Comparison of ENCODE assay signal across 8 mouse cellular contexts in genomic region chr3:134240718-134241025, GRCm38 (mm10). TPM values are rescaled to one million over a fixed set of nuclear protein-coding genes. Genes with fewer than 3 reads are reported as not detected.
DNase-seq lines count a peak whose midpoint lies in the region; ATAC-seq lines count a peak whose summit lies in the region.

No protein-coding gene starts in this region.

- no peaks in the 10 kb centered on the region for H3K9me3 ChIP-seq in kidney, embryonic 16.5 days (ENCODE audit: low read length)
- H3K9me3 ChIP-seq in embryonic facial prominence, embryonic 11.5 days (replicated peaks; ENCODE audit: control insufficient read depth, low read length) = no peaks in the 10 kb centered on the region
- no peaks in the 10 kb centered on the region for H3K9me3 ChIP-seq in hindbrain, embryonic 13.5 days
- no peaks in the 10 kb centered on the region for H3K9me3 ChIP-seq in midbrain, embryonic 15.5 days

- WGBS in kidney, embryonic 16.5 days = 7% methylated on average over 6 of the region's 6 CpGs
- 6% methylated on average over 6 of the region's 6 CpGs for WGBS in embryonic facial prominence, embryonic 11.5 days
- WGBS in hindbrain, embryonic 13.5 days = 0% methylated on average over 6 of the region's 6 CpGs
- under 1% methylated on average over 6 of the region's 6 CpGs for WGBS in midbrain, embryonic 15.5 days

- intact Hi-C loops in left cerebral cortex, postnatal 36 days (cut with DNase I) = loop anchor here (10.0 kb wide), 1 partner anchor 926 kb away; the partner anchor contains the start of gene Ppa2

- H3K4me2 ChIP-seq in kidney, embryonic 16.5 days (replicated peaks; ENCODE audit: low read depth, low read length) = peak overlapping the region; percentile 96
- H3K4me2 ChIP-seq in embryonic facial prominence, embryonic 11.5 days (ENCODE audit: low read depth, low read length) = peak overlapping the region; percentile 85
- H3K4me2 ChIP-seq in hindbrain, embryonic 13.5 days = peak overlapping the region; percentile 62
- peak overlapping the region; percentile 81 for H3K4me2 ChIP-seq in midbrain, embryonic 15.5 days

- ATAC-seq in kidney, embryonic 16.5 days (ENCODE audit: low FRiP score, low TSS enrichment) = 0 out of 2 replicates have a peak, but pooled peaks have one; percentile 10
- ATAC-seq in embryonic facial prominence, embryonic 11.5 days (replicated peaks; ENCODE audit: insufficient number of reproducible peaks, low FRiP score, low TSS enrichment, low read depth) = no peak
- ATAC-seq in hindbrain, embryonic 13.5 days (ENCODE audit: low FRiP score) = no peak
- no peak for ATAC-seq in midbrain, embryonic 15.5 days (replicated peaks)

- H3K27me3 ChIP-seq in kidney, embryonic 16.5 days (ENCODE audit: insufficient read depth, low read length) = no peaks in the 10 kb centered on the region
- no peaks in the 10 kb centered on the region for H3K27me3 ChIP-seq in embryonic facial prominence, embryonic 11.5 days (ENCODE audit: control insufficient read depth, insufficient read depth, low read length)
- no peaks in the 10 kb centered on the region for H3K27me3 ChIP-seq in hindbrain, embryonic 13.5 days
- H3K27me3 ChIP-seq in midbrain, embryonic 15.5 days (replicated peaks) = no peaks in the 10 kb centered on the region

- peaks cover 12% of the 10 kb centered on the region for H3K4me1 ChIP-seq in kidney, embryonic 16.5 days (ENCODE audit: insufficient read depth, low read length)
- no peaks in the 10 kb centered on the region for H3K4me1 ChIP-seq in embryonic facial prominence, embryonic 11.5 days (ENCODE audit: control insufficient read depth, insufficient read depth, low read length)
- H3K4me1 ChIP-seq in hindbrain, embryonic 13.5 days (replicated peaks) = peaks cover 34% of the 10 kb centered on the region
- H3K4me1 ChIP-seq in midbrain, embryonic 15.5 days = peaks cover 27% of the 10 kb centered on the region

- peak overlapping the region; percentile 85 for H3K27ac ChIP-seq in kidney, embryonic 16.5 days (ENCODE audit: low read length)
- H3K27ac ChIP-seq in embryonic facial prominence, embryonic 11.5 days (replicated peaks; ENCODE audit: low read depth, low read length) = peak overlapping the region; percentile 97
- H3K27ac ChIP-seq in hindbrain, embryonic 13.5 days = peak overlapping the region; percentile 99
- H3K27ac ChIP-seq in midbrain, embryonic 15.5 days = peak overlapping the region; percentile 99

- H3K4me3 ChIP-seq in kidney, embryonic 16.5 days (ENCODE audit: low read length) = peak overlapping the region; percentile 56
- H3K4me3 ChIP-seq in embryonic facial prominence, embryonic 11.5 days (ENCODE audit: low read depth, low read length) = peak overlapping the region; percentile 75
- H3K4me3 ChIP-seq in hindbrain, embryonic 13.5 days = peak overlapping the region; percentile 68
- peak overlapping the region; percentile 58 for H3K4me3 ChIP-seq in midbrain, embryonic 15.5 days

- H3K36me3 ChIP-seq in kidney, embryonic 16.5 days (ENCODE audit: insufficient read depth, low read length) = no peaks in the 10 kb centered on the region
- no peaks in the 10 kb centered on the region for H3K36me3 ChIP-seq in embryonic facial prominence, embryonic 11.5 days (replicated peaks; ENCODE audit: control insufficient read depth, insufficient read depth, low read depth, low read length)
- H3K36me3 ChIP-seq in hindbrain, embryonic 13.5 days = no peaks in the 10 kb centered on the region
- H3K36me3 ChIP-seq in midbrain, embryonic 15.5 days (replicated peaks) = no peaks in the 10 kb centered on the region

- DNase-seq in kidney, postnatal 36 days = no peak
- peak; percentile 20 for DNase-seq in embryonic facial prominence, embryonic 11.5 days (ENCODE audit: low spot score)
- no peak for DNase-seq in left cerebral cortex, postnatal 36 days (ENCODE audit: low spot score in 2 of 2)
- no peak for DNase-seq in cerebellum, adult 9-11 months
- no peak for DNase-seq in thymus, postnatal 25 days

- peak overlapping the region; percentile 80 for H3K9ac ChIP-seq in kidney, embryonic 16.5 days (replicated peaks; ENCODE audit: low read length)
- peak overlapping the region; percentile 86 for H3K9ac ChIP-seq in embryonic facial prominence, embryonic 11.5 days (replicated peaks; ENCODE audit: low read length)
- H3K9ac ChIP-seq in hindbrain, embryonic 13.5 days = peak overlapping the region; percentile 90
- H3K9ac ChIP-seq in midbrain, embryonic 15.5 days = peak overlapping the region; percentile 76

RNA-seq across cellular contexts. Expression of gene Cxxc4, which starts 4.4 kb away (rescaled TPM):
- polyA plus RNA-seq in kidney, embryonic 16.5 days (2015; fragmentation: Nextera tagmentation; extraction: Ambion mirVana) = 4.0 and 7.3 TPM in 2 replicates
- polyA plus RNA-seq in embryonic facial prominence, embryonic 11.5 days (2014; fragmentation: Nextera tagmentation; extraction: Ambion mirVana) = 9.8 and 10.7 TPM in 2 replicates
- 28.7 and 28.8 TPM in 2 replicates for polyA plus RNA-seq in hindbrain, embryonic 13.5 days (2015; fragmentation: Nextera tagmentation; extraction: Ambion mirVana)
- polyA plus RNA-seq in midbrain, embryonic 15.5 days (2015; fragmentation: Nextera tagmentation; extraction: Ambion mirVana) = 41.1 and 44.8 TPM in 2 replicates
- 10 to 100 TPM; 20.9 to 27.9 TPM for total RNA-seq in left cerebral cortex, postnatal 36 days (2021)
